Mouse (Mus musculus): ENCODE results near the gene Lrrn2.
"Not testable (repeated sequence)": the region's sequence is repeated elsewhere in the genome, so short reads cannot be mapped to it uniquely, and the experiment has no call there.

Lrrn2 gene

DNA sequence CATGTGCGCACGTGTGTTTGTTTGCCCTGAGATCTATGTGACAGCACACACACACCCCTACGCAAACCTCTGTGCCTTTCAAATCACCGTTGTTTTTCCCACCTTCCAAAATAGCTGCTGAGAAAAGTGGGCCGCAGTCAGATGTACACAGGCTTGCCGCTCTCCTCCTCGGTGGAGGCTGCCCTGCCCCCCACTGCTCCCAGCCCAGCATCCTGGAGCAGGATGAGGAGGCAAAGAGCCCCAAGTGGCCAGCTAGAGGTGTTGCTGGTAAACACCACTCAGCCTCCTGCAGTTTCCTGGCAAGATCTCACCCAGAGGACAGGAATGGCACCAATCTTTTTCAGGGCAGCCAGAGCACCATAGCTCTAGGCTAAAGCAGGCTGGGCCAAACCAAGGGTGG is 54.8 kb downstream of the Lrrn2 start:
- peak; percentile 74 for DNase-seq

DNA sequence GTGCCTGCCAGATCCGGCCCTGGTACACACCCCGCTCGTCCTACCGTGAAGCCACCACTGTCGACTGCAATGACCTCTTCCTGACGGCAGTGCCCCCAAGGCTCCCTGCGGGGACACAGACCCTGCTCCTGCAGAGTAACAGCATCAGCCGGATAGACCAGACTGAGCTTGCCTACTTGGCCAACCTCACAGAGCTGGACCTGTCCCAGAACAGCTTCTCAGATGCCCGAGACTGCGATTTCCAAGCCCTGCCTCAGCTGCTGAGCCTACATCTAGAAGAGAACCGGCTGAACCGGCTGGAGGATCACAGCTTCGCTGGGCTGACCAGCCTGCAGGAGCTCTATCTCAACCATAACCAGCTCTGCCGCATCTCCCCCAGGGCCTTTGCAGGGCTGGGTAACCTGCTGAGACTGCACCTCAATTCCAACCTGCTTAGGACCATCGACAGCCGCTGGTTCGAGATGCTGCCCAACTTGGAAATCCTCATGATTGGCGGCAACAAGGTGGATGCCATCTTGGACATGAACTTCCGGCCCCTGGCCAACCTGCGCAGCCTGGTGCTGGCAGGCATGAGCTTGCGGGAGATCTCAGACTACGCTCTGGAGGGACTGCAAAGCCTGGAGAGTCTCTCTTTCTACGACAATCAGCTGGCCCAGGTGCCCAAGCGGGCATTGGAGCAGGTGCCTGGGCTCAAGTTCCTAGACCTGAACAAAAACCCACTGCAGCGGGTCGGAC is 57.4 kb downstream of the Lrrn2 start:
- DNase-seq: no peak

DNA sequence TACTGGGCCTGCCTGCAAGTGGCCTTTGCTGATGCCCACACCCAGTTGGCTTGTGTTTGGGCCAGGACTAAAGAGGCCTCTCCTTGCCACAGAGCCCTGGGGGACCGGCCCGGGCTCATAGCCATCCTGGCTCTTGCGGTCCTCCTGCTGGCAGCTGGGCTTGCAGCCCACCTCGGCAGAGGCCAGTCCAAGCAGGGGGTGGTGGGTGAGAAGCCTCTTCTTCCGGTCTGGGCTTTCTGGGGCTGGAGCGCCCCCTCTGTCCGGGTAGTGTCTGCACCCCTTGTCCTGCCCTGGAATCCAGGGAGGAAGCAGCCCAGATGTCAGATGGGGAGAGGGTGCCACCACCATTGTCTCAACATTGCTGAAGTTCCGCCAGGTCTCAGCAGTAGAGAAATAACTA is 58.9 kb downstream of the Lrrn2 start:
- no peak for DNase-seq

DNA sequence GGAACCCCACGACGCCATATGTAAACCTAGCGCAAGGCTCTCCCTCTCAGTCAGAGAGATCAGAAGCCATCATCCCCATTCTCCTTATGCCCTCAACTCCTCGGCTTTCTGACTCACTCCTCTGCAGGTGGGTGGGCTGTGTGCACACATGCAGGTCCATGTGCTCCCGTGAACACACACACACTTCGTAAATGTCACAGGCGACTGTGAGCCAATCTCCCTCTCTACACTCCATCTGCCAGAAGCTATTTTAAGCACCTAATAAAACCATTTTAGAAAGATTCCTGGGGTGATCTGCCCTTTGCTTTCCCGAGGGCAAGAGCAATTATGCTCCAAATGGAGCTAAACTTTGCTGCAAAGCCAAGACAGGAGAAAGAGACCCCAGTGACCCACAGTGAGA is 65.8 kb downstream of the Lrrn2 start:
- DNase-seq: peak; percentile 18

DNA sequence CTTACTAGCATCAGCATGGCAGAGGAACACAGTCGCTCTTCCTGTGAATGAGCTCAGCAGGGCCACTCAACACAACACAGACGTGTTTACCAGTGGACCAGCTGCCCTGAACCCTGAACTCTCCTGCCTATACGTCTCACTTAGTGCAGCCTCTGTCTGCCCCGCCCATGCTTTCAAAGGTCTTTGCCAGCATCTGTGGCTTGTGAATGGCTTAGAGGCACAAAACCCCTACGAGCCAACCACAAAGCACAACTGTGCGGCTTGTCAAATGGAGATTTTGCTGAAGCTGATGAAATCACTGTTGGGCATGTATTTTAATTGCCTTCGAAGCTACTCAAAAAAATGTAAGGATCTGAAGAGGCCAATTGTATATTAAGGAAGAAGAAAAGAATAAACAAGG is 67.7 kb downstream of the Lrrn2 start:
- no peak for DNase-seq

GRCm38 (mm10) chr1:132956809-132957208 is 76.7 kb downstream of the Lrrn2 start:
- DNase-seq: no peak

- DNase-seq: no peak
These were observed 81.7 kb downstream of the Lrrn2 start for GRCm38 (mm10) chr1:132961751-132962150.

DNA sequence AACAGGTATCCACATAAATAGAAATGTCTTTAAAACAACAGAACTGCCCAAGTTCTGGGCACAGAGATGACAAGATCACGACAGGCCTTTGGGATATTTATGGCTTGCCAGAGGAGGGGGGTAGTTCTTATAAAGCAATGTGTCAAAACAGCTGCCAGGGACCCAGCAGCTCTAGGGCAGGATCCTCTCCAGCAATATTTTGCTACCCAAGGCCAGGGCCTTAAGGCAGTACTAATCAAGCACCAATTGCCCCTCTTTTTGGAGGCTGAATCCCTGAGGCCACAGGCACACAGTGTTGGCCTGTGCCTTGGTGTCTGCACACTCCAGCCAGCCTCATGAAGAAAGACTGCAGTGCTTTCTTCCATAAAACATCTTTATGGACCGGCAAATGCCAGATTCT is 84.0 kb downstream of the Lrrn2 start:
- no peak for DNase-seq

- no peak for DNase-seq
These were observed 84.6 kb downstream of the Lrrn2 start for GRCm38 (mm10) chr1:132964691-132965090.

DNA sequence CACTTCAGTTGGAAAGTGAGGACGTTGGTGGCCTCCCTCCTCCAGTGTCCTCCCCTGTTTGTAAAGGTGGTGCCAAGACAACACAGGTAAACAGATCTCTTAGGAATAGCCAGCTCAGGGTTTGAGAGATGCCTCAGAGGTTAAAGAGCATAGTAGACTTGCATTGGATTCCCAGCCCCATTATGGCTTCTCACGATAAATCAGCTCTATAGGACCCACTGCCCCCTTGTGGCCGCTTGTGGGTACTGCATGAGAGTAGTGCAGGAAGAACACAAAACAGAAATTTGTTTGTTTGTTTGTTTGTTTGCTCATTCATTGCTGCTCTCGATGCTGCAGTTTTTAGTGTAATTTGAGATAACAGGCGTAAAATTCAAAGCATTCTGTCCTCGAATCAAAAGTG is 88.6 kb downstream of the Lrrn2 start:
- DNase-seq: peak; percentile 59

DNA sequence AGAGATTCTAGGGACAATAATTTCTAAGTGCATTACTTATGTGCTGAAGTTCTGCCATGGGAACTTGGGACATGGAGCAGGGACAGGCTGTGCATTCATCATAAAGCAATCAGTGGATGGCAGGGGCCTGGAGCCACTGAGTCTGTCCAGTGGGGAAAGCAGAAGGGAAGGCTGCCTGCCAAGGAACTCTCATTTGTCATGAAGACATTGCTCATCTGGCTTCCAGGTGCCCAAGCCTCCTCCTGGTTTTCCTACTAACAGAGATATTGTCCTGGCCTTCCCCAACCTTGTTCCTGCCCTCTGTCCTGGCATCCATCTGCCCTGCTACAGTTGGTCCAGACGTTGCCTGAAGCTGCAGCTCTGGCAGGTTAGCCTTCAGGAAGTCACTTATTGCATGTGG is 97.3 kb downstream of the Lrrn2 start:
- no peak for DNase-seq

GRCm38 (mm10) chr1:132981232-132981631 is 101.2 kb downstream of the Lrrn2 start:
- DNase-seq: no peak

DNA sequence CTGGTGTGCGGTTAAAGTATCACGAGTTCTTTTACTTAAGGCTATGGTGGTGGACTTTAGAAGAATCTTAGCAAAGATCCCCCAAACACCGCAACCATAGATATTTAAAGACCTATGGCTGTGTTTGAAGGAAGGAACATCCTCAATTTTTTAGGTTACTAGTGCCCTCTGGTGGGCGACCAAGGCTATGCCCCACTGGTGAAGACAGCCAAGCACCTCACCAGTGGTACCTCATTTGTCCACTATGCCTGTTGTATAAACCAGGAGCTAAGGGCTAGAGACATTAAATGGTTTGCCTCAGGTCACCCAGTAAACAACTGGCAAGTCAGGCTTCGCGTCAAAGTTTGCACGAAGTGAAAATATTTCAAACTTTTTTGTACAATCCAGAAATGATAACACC is 102.7 kb downstream of the Lrrn2 start:
- DNase-seq: peak; percentile 66

GRCm38 (mm10) chr1:132988556-132989459 is 108.7 kb downstream of the Lrrn2 start:
- not testable (repeated sequence) for DNase-seq
